Mouse (Mus musculus) brain, embryonic 14.5 days (tissue): ENCODE data around the gene Prex1. TPM values are rescaled to one million over a fixed set of nuclear protein-coding genes. Genes with fewer than 3 reads are reported as not detected.

ENCODE experiments used
- DNase-seq: peaks from one replicate; pipeline ENCODE4 v3.0.0-alpha.2; 2011; ENCODE audit warnings: low read depth
- CTCF ChIP-seq: fragments of 200-500 bp; IDR thresholded peaks from 2 replicates; pipeline ENCODE4 v1.5.1; 2012; ENCODE audit warnings: inconsistent platforms, mild to moderate bottlenecking, moderate library complexity, borderline replicate concordance; ENCODE audit not compliant: insufficient read depth, insufficient read length; ENCODE audit errors: extremely low read depth
- POLR2A ChIP-seq: fragments of 200-500 bp; IDR thresholded peaks from 2 replicates; pipeline ENCODE4 v1.6.1; 2012; ENCODE audit warnings: mild to moderate bottlenecking, inconsistent platforms, borderline replicate concordance; ENCODE audit not compliant: poor library complexity, insufficient read depth, insufficient read length, severe bottlenecking; ENCODE audit errors: extremely low read depth
- polyA plus RNA-seq: library from polyadenylated mRNA; depleted of rRNA; stranded (reverse); fragments of >200 nt; gene quantifications from 2 replicates; pipeline ENCODE4 v1.2.3, GENCODE M21; 2012

Gene Prex1
- polyA plus RNA-seq, 1 experiment, result 49.4 TPM

DNA sequence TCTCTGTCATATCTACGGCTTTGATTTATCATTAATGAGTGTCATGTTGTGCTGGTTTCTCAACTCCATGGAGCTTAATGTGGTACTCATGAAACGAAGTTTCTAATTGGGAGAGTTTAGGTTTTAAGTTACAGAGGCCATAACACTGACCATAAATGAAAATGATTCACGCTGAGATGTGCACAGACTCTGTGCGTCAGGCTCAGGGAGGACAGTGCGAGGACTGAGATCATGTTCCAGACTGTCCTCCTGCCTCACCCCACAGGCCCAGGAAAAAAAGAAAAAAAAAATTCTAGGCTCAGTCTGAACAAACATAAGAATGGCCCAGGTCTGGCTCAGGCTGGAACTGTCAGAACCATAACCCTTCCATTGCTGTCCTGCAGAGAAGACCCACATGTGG lies 133.8 kb downstream of the Prex1 start:
- no peak for TF ChIP-seq POLR2A
- no peak for TF ChIP-seq CTCF
- DNase-seq, result no peak

DNA sequence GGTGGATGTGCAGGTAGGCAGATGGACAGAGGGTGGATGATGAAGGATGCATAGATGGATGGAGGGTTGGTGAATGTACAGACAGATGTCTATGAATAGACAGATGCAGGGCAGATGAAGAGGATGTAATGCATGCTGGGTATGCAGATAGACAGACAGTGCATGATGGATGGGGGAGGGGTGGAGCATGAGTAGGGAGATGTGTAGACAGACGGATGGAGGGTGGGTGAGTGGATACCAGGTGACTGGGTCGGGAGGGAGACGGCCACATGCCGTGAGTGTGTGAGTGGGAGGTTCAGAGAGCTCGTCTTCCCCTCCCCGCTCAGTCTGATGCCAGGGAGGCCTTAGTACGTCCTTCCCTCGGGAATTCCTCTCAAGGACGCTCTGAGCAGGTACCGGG lies 134.3 kb downstream of the Prex1 start:
- no peak for TF ChIP-seq CTCF
- TF ChIP-seq POLR2A, result no peak

DNA sequence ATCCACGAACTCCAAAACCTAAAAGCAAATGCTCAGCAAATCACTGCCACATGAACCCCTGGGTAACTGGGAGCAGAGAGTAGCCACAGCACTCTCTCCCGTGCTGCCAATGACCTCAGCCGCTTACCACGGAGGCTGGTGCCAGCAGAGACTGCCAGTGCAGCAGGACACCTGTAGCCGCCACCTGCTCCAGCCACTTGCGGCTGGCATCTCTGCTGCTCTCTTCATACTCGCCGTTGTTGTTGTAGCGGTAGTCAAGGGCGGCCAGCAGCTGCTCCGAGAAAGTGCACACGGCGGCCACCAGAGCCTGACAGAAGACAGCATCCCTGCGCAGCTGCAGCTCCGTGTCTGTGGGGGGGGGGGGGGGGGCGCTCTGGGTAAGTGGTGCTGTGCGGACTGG lies 138.2 kb downstream of the Prex1 start:
- peak; percentile 73 for DNase-seq
- TF ChIP-seq POLR2A (no peak), CTCF (no peak)

More for the DNA sequence above, 134.3 kb downstream of the Prex1 start:
- DNase-seq, result no peak

DNA sequence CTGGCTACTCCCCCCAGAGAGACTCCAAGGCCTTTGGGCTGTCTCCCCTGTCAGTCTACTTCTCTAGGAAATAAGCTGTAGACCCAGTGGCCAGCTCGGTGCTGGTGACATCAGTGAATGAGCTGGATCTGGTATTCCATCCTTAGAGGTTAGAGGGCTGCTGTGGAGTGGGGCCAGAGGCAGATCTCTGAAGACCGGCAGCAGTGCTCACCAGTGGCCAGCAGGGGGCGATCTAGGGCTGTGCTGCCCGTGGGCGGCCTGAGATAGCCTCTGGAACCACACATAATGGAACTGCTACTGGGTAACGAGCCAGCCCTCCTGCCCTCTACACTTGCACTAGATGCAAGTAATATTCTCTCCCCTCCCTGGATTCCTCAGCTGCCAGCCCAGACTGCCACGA lies 138.7 kb downstream of the Prex1 start:
- DNase-seq, result peak; percentile 64
- no peak for TF ChIP-seq POLR2A
- peak; percentile 97 for TF ChIP-seq CTCF

DNA sequence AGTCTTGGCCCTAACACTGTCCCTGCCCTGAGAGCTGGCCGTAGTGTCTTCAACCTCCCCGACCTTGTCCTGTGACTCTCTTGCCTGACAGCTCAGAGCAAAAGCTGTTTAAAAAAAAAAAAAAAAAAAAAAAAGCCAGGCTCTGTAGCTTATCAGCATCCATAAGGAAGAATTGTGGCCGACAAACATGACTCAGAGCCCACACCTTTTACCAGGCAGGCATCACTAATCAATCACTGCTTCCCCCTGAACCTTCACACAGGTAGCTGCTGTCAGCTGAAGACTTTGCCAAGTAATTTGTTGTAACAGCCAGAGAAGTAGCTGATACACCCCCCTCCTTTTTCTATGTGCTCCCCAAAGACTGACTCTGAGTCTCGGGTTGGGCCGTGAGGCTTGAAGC lies 140.0 kb downstream of the Prex1 start:
- TF ChIP-seq CTCF (no peak), POLR2A (no peak)
- no peak for DNase-seq

DNA sequence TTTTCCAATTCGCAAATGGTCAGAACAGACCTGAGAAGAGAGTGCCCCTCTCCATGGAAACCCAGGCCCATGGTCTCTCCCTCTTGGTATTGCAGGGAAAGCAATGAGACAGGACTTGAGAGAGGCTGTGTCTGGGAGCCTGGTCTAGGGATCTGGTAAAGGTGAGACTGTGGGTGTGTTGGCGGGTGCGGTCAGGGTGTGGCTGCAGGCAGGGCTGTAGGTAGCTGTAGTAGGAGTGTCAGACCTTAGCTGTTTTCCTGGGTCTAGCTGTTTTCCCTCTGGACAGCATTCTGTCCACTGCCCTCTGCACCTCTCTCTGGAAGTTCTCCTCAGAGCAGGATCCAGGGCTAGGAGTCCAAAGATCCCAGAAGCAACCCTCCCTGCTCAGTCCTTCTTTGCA lies 141.3 kb downstream of the Prex1 start:
- no peak for DNase-seq
- TF ChIP-seq POLR2A (no peak), CTCF (no peak)

DNA sequence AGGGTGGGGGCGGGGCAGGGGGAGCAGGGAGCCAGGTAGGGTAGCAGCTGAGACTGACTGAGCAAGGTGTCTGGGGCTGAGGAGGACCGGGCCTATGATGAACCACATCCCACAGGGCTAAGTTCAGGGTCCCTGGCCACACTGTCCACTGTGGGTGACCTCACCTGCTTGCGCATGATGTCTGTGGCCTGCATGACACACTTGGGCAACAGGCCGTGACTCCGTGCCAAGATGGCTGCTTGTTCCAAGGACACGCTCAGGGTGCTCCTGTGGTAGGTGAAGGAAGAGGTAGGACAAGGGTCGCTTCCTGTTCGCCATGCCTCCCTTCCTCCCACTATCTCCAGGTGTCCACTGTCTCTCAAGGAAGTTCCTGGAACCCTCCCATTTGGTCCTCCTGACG lies 144.4 kb downstream of the Prex1 start:
- DNase-seq, result no peak
- TF ChIP-seq CTCF, result no peak
- TF ChIP-seq POLR2A, result no peak

DNA sequence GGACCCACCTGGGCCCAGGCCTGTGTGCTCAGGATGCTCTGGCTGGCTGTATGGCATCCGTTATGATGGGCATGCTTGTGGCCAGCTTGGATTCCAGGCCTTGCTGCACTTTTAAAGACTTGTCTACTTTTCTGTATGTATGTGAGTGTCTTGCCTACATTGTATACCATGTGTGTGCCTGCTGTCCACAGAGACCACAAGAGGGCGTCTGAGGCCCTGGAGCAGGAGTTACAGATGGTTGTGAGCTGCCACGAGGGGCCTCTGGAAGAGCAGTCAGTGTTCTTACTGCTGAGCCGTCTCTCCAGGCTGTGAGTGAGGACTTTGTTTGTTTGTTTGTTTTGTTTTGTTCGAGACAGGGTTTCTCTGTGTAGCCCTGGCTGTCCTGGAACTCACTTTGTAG lies 148.1 kb downstream of the Prex1 start:
- TF ChIP-seq POLR2A, result no peak
- TF ChIP-seq CTCF, result peak; percentile 23; the same call in 1 of the 2 replicates
- DNase-seq, result no peak

DNA sequence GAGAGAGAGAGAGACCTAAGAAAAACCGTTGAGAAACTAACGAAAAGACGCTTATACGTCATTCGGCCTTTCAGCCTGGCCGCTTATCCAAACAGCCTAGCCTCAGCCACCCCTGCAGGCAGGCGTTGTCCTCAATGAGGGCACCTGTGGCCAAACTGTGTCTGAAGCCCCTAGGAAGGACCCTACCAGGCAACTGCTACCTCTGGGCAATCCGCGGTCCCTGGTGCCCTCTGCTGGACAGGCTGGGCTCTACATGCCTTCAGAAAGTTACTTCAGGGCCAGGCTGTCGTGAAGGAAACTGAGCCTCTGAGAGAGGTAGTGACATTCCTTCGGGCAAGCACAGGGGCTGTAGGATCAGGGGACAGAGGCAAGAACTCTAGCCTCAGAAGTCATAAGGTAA lies 149.2 kb downstream of the Prex1 start:
- peak; percentile 76 for DNase-seq
- TF ChIP-seq CTCF (peak; percentile 99), POLR2A (no peak)

DNA sequence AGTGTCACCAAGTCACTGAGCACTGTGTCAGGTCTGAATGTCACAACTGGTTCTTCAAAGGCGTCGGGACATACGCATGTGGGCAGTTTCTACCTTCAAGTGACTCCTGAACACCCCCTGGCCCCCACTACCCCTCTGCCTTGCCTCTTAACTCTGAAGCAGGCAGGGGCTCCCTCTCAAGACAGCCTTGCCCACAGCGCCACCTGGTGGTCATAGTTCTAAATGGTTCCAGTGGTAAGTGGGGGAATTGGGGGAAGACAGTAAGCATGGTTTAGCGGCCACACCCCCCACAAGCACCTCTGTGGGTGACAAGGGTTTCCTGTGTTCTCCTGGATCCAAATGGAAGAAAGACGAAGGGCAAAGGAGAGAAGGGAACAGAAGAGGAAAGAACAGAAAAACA lies 149.7 kb downstream of the Prex1 start:
- TF ChIP-seq POLR2A (no peak), CTCF (peak; percentile 88)
- peak; percentile 87 for DNase-seq

DNA sequence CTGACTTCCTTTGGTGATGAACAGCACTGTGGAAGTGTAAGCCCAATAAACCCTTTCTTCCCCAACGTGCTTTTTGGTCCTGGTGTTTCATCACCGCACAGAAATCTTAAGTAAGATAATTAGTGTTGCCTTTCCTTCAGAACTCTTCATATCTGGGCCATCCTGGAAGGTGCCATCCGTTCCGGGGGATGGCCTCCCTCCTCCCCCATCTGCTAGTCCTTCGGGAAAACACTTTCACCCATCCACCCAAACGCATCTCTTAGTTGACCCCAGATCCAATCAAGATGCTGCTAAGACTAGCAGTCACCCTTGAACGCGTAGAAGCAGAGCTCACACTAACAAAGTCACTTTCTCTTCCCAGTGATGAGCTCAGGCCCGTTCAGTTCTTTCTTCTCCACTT lies 150.6 kb downstream of the Prex1 start:
- TF ChIP-seq POLR2A, result no peak
- TF ChIP-seq CTCF, result no peak
- no peak for DNase-seq

DNA sequence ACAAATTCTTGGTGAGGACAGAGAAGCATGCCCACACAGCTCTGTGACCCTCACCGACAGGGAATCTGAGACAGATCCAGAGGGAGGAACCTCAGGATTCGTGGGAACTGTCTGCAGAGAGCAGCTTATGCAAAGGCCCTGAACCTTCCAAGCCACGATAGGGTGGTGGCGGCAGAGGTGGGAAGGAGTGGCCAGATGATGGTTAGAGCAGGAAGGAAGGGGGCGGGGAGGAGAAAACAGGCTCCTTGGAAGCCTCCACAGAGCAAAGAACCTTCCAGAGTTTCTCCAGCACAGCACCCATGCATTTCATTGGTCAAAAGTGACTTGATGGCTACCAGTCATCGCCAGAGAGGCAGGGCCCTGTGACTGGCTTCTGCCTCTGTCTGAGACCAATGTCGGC lies 151.9 kb downstream of the Prex1 start:
- DNase-seq, result no peak
- TF ChIP-seq CTCF (no peak), POLR2A (no peak)
